Mouse (Mus musculus) E14TG2a.4 (cell line): ENCODE data around the gene Csmd2.

ENCODE experiments used
- CTCF ChIP-seq: conservative IDR thresholded peaks from 2 replicates; pipeline ENCODE4 v1.5.1; 2014; ENCODE audit warnings: low read length
- NANOG ChIP-seq: IDR thresholded peaks from 2 replicates; pipeline ENCODE4 v1.6.1; 2014; ENCODE audit warnings: borderline replicate concordance, low read length, mixed read lengths

DNA sequence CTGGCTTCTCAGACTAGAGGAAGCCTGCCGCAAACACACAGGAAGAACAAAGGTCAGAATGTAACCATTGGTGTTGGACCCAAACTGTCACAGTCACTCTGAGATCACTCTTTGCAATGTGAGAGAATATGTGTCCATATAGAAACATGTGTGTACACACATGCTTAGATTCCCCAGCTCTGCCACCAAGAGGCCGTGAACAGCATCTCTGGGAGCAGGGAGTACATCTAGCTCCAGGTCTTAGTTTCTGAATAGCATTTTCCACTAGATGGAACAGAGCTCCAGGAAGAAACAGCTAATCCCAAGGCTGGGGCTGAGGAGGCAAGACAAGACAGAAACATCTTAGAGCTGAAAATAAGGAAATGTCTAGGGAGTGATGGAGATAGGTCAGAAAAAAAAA lies 512.3 kb downstream of the Csmd2 start:
- no peak for TF ChIP-seq CTCF
- TF ChIP-seq NANOG: no peak
